Mouse (Mus musculus) kidney, adult 2 months (tissue): ENCODE measurements around the gene Med4.
"Not testable (repeated sequence)": the region's sequence is repeated elsewhere in the genome, so short reads cannot be mapped to it uniquely, and the experiment has no call there.

Experiments used
- CTCF ChIP-seq: fragments of 200-500 bp; conservative IDR thresholded peaks from 2 replicates; pipeline ENCODE4 v1.5.1; 2011; ENCODE audit warnings: low read depth, mild to moderate bottlenecking, control low read depth, low read length, moderate library complexity, mixed read lengths; ENCODE audit not compliant: insufficient read depth, insufficient read length
- POLR2A ChIP-seq: fragments of 200-500 bp; IDR thresholded peaks from one replicate; pipeline ENCODE4 v1.6.1; 2011; ENCODE audit warnings: low read depth, low read length, control low read depth

DNA sequence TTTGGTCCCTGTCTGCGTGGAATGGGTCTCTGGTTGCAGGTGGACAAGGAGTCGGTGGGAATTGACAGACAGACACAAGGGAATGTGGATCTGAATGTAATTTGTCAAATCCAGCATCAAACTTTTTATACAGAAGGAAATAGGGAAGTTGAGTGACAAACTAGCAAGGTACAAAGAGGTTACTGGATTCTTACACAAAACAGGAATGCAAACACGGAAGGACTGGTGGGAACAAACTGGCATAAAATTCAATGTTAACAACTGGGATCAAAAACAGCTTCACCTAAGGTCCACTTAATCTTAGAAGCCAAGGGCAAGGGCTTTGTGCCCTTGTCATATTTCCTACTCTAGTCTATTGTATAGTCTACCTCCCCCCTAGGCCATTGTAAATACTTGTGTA lies 18.8 kb downstream of the Med4 start:
- TF ChIP-seq POLR2A, CTCF: not testable (repeated sequence)
